Mouse (Mus musculus) monocyte, adult 5-6 weeks (primary cell): Measurements from ENCODE around the gene Mus81. TPM values are rescaled to one million over a fixed set of nuclear protein-coding genes. Genes with fewer than 3 reads are reported as not detected.
"Not testable (repeated sequence)": the region's sequence is repeated elsewhere in the genome, so short reads cannot be mapped to it uniquely, and the experiment has no call there.

Source experiments
- ATAC-seq: fragments of 153-309, 156-312 bp; replicated peaks from 2 replicates; pipeline ENCODE4 v1.8.0; 2017; ENCODE audit warnings: mild to moderate bottlenecking; ENCODE audit not compliant: low TSS enrichment, insufficient number of reproducible peaks, severe bottlenecking, poor library complexity, low FRiP score
- total RNA-seq: library from RNA; stranded (forward); fragments of 200-1000, 200-491, 200-594 nt; gene quantifications from 3 replicates; pipeline ENCODE4 v1.2.3, GENCODE M21; 2017

The Mus81 gene
- total RNA-seq, 1 experiment from 2014 or later: 8.7 TPM

- no peak for ATAC-seq
Observed at GRCm38 (mm10) chr19:5495353-5496051, 7.3 kb upstream of the Mus81 start.

- ATAC-seq: no peak
Observed at GRCm38 (mm10) chr19:5494314-5494713, 6.1 kb upstream of the Mus81 start.

- not testable (repeated sequence) for ATAC-seq
Observed at GRCm38 (mm10) chr19:5493301-5493721, 5.1 kb upstream of the Mus81 start.

DNA sequence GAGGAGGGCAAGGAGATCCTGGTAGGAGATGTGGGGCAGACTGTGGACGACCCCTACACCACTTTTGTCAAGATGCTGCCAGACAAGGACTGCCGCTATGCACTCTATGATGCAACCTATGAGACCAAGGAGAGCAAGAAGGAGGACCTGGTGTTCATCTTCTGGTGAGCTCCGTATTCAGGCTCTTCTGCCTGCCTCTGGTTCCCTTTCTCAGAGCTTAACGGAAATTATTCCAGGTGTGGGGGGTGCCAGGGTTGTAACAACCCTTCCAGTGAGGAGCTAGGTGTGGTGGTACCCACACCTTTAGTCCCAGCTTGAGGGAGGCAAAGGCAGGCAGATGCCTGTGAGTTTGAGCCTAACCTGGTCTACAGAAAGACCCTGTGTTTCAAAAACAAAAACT lies 4.4 kb upstream of the Mus81 start:
- no peak for ATAC-seq

DNA sequence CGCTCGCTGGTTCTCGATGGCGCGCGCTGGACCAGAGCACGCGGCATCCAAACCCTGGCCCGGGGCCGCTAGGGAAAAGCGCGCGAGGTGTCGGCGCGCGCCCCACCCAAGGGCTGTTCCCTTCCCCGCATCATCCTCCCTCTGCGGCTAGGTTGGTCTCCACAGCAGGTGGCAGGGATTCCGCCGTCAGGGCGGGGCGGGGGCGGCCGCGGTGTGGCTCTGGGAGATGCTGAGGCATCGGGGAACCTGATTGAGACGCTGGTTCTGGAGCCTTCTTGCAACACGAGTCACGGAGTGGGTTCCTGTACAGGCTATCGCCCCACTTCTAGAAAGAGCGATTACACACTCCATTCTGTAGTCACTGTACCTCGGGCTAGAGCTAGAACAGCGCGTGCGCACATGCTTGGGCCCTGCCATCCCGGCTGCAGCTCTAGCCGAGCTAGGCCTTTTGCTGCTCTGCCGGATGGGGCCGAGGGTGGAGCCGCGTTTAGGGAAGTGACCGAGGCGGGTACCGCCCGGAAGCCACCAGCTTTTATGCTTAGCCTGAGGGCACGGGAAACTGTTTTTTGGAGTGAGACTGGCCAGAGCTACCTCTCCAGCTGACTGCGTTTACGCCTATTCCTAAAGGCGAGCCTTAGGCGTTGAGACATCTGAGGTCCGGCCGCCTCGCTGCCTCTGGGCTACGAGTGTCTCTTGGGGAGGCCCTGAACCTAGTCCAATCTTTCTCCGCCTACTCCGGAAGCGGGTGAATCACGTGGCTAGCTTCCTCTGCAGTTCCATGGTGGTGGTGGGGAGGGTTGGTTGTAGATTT lies 2.9 kb upstream of the Mus81 start:
- ATAC-seq: peak; percentile 28

GRCm38 (mm10) chr19:5490313-5490897 lies 2.2 kb upstream of the Mus81 start, which contains the start of gene Cfl1:
TSS of gene Cfl1 (plus strand) at chr19:5490455.
- ATAC-seq: peak; percentile 34

DNA sequence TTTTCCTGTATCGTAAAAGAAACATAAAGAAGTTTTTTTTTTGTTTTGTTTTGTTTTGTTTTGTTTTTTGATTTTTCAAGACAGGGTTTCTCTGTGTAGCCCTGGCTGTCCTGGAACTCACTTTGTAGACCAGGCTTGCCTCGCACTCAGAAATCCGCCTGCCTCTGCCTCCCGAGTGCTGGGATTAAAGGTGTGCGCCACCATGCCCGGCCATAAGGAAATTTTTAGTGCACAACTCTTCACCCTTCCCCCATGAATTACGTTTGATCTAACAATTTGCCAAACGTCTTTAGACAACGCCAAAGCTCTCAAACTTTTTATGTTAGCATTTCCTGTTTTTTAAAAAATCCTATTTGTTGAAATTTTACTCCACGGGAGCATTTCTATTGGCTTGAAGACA lies 1.5 kb upstream of the Mus81 start:
- not testable (repeated sequence) for ATAC-seq

GRCm38 (mm10) chr19:5488878-5489571 lies 823 bp upstream of the Mus81 start:
- ATAC-seq: peak; percentile 55

DNA sequence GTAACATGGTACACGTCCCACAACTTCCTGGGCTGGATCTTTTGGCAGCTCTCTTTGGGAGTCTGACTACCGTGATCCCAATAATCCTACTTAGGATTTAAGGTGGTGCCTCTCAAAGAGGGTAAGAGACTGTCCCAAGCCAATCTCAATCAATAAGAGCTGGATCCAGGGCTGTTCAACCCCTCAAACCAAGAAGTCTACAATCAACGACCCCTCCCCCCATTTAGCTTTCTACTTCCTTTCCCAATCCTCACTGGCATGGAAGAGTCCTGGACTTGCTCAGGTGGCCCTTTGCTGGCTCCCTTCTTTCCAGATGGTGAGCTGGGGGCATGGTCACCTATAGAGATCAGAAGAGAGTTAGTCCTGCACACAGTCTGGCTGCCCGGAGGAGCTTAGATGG lies 1.4 kb downstream of the Mus81 start:
- no peak for ATAC-seq

GRCm38 (mm10) chr19:5486286-5486685 lies 1.9 kb downstream of the Mus81 start:
- no peak for ATAC-seq

DNA sequence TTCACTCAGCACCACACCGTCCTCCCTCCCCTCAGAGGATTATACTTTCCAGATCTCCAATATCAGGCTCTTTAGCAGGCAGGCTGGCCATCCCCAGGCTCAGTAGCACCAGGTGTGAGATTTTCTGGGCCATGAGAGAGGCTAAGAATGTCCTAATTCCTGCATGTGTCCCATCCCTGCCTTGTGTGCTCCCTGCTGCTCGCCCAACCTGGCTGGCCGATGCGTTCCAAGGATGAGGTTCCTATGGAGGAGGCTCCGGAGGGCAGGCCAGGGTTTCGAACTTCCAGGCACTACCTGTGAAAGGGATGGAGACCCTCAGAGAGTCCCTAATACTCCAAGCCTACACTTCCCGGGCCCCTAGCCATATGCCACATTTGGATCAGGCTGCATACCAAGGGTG lies 2.4 kb downstream of the Mus81 start:
- no peak for ATAC-seq

DNA sequence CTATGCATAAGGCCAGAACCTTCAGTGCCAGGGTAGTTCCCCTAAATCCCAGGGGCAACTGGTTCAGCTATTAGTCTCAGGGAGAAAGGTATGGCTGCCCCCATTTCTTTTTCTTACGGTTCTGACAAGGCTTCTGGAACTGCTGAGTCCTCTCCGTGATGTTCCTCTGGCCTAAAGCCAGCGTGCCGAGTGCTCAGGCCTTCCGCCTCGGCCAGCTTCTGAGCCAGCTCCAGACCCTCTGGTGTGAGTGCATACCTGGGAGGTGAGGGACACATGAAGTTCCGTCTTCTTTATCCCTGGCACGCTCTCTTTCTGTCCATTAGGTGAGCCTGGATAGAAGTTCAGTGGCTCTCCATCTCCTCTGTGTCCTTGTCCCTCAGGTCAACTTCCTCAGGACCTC lies 2.8 kb downstream of the Mus81 start:
- ATAC-seq: no peak

DNA sequence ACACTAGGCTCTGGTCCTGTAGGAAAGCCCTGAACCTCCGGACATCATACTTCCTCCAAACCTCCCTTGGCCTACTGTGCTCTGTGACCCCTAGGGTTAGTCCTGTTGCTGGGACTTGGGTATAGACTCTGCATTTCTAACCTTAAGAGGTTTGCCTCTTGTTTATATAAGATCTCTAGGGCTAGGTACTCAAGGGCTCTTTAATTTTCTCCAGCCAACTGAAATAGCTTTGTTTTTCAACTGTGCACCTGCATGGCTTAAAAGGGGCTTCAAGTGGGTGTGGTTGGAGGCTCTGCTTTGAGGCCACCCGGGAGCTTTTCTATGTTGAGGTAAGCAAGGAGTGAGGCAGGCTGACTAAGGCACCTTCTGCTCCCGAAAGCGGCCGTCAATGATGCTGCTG lies 3.7 kb downstream of the Mus81 start:
- ATAC-seq: no peak

GRCm38 (mm10) chr19:5483386-5484359 lies 4.5 kb downstream of the Mus81 start:
- ATAC-seq: no peak

- no peak for ATAC-seq
Observed at GRCm38 (mm10) chr19:5481398-5481797, 6.8 kb downstream of the Mus81 start.

GRCm38 (mm10) chr19:5480016-5480415 lies 8.2 kb downstream of the Mus81 start:
- ATAC-seq: no peak

DNA sequence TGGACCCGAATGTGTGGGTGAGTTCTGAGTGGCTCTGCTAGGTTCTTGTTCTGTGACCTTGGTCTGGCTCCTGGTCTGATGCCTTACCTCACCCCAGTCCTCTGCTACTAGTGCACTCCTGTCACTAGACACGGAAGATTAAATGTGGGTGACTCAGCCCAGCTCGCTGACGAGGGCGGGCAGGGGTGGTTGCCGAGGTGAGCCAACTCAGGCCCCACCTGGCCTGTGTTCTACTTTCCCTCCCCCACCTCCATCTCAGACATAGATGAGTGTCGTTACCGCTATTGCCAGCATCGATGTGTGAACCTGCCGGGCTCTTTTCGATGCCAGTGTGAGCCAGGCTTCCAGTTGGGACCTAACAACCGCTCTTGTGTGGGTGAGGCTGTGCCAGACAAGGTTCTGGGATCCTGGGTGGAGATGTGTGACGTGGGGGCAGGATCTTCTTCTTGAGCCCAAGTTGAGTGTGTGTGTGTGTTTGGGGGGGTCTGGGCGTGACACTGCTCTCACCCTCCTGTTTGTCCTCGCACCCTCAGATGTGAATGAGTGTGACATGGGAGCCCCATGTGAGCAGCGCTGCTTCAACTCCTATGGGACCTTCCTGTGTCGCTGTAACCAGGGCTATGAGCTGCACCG lies 10.4 kb downstream of the Mus81 start:
- no peak for ATAC-seq
